Mouse (Mus musculus): ENCODE measurements at regions not wholly inside any gene's neighbourhood (a gene's known extent, or its start where the extent isn't known, plus 50 kb on each side); places are given as distances from the start of the nearest gene placed in this dataset.

- intact Hi-C loops (cut with DNase I) = no loop called here
These were observed 91.5 kb upstream of the Kctd3 start for GRCm38 (mm10) chr1:189099121-189099520.

GRCm38 (mm10) chr1:189092819-189093218, 85.2 kb upstream of the Kctd3 start:
- intact Hi-C loops (cut with DNase I) = no loop called here
- DNase-seq (ENCODE audit: low spot score) = no peak

More at GRCm38 (mm10) chr1:189099121-189099520, 91.5 kb upstream of the Kctd3 start:
- DNase-seq (ENCODE audit: low spot score) = no peak

- intact Hi-C loops (cut with DNase I) = no loop called here
- no peak for DNase-seq (ENCODE audit: low spot score)
These were observed 77.6 kb upstream of the Kctd3 start for GRCm38 (mm10) chr1:189085245-189085644.

GRCm38 (mm10) chr1:189081267-189081666, 73.6 kb upstream of the Kctd3 start:
- intact Hi-C loops (cut with DNase I) = loop anchor here (5.0 kb wide), 1 partner anchor 54 kb away; no protein-coding TSS in a partner anchor
- DNase-seq (ENCODE audit: low spot score) = no peak

GRCm38 (mm10) chr1:189080797-189081196, 73.2 kb upstream of the Kctd3 start:
- intact Hi-C loops (cut with DNase I) = loop anchor here (1.0 to 5.0 kb wide), 2 partner anchors 53 to 498 kb away; no protein-coding TSS in a partner anchor
- no peak for DNase-seq (ENCODE audit: low spot score)

- intact Hi-C loops (cut with DNase I) = loop anchor here (1.0 to 5.0 kb wide), 2 partner anchors 52 to 499 kb away; no protein-coding TSS in a partner anchor
- DNase-seq (ENCODE audit: low spot score) = no peak
These were observed 72.1 kb upstream of the Kctd3 start for GRCm38 (mm10) chr1:189079451-189080410.

- intact Hi-C loops (cut with DNase I) = no loop called here
- no peak for DNase-seq (ENCODE audit: low spot score)
These were observed 70.2 kb upstream of the Kctd3 start for GRCm38 (mm10) chr1:189077861-189078260.

GRCm38 (mm10) chr1:189076276-189076675, 68.6 kb upstream of the Kctd3 start:
- intact Hi-C loops (cut with DNase I) = no loop called here
- no peak for DNase-seq (ENCODE audit: low spot score)

- intact Hi-C loops (cut with DNase I) = no loop called here
- DNase-seq (ENCODE audit: low spot score) = no peak
These were observed 68.0 kb upstream of the Kctd3 start for GRCm38 (mm10) chr1:189075671-189076070.

- DNase-seq (ENCODE audit: low spot score) = no peak
- intact Hi-C loops (cut with DNase I) = no loop called here
These were observed 64.9 kb upstream of the Kctd3 start for GRCm38 (mm10) chr1:189072516-189072915.

GRCm38 (mm10) chr1:189068204-189068603, 60.6 kb upstream of the Kctd3 start:
- intact Hi-C loops (cut with DNase I) = loop anchor here (5.0 kb wide), 1 partner anchor 104 kb away; no protein-coding TSS in a partner anchor

GRCm38 (mm10) chr1:189067204-189067960, 59.7 kb upstream of the Kctd3 start:
- intact Hi-C loops (cut with DNase I) = loop anchor here (5.0 kb wide), 1 partner anchor 105 kb away; no protein-coding TSS in a partner anchor
- DNase-seq (ENCODE audit: low spot score) = peak; percentile 26

More at GRCm38 (mm10) chr1:189068204-189068603, 60.6 kb upstream of the Kctd3 start:
- no peak for DNase-seq (ENCODE audit: low spot score)

GRCm38 (mm10) chr1:189066446-189067151, 59.0 kb upstream of the Kctd3 start:
- no peak for DNase-seq (ENCODE audit: low spot score)
- intact Hi-C loops (cut with DNase I) = loop anchor here (5.0 kb wide), 1 partner anchor 106 kb away; no protein-coding TSS in a partner anchor

GRCm38 (mm10) chr1:189065152-189065910, 57.7 kb upstream of the Kctd3 start:
- intact Hi-C loops (cut with DNase I) = loop anchor here (5.0 kb wide), 1 partner anchor 107 kb away; no protein-coding TSS in a partner anchor
- DNase-seq (ENCODE audit: low spot score) = no peak

GRCm38 (mm10) chr1:189064629-189065028, 57.0 kb upstream of the Kctd3 start:
- intact Hi-C loops (cut with DNase I) = loop anchor here (1.0 to 5.0 kb wide), 2 partner anchors 10 to 108 kb away; no protein-coding TSS in a partner anchor
- DNase-seq (ENCODE audit: low spot score) = no peak

- DNase-seq (ENCODE audit: low spot score) = no peak
- intact Hi-C loops (cut with DNase I) = loop anchor here (1.0 kb wide), 1 partner anchor 9 kb away; no protein-coding TSS in a partner anchor
These were observed 56.1 kb upstream of the Kctd3 start for GRCm38 (mm10) chr1:189063699-189064098.

- intact Hi-C loops (cut with DNase I) = no loop called here
- DNase-seq (ENCODE audit: low spot score) = no peak
These were observed 55.6 kb upstream of the Kctd3 start for GRCm38 (mm10) chr1:189063209-189063608.

All from heart, postnatal 25 days (tissue).